Mouse (Mus musculus) spleen, adult 18-20 months (tissue): Measurements from ENCODE around the gene Crebrf.

Experiments used
- DNase-seq, 2 experiments: peaks; one replicate each; pipeline ENCODE4 v3.0.0; 2022; ENCODE audit warnings: mixed read lengths in 2 of 2

Gene Crebrf

GRCm38 (mm10) chr17:26705463-26706359, 9.7 kb upstream of the Crebrf start:
- DNase-seq: no peak

GRCm38 (mm10) chr17:26707066-26707465, 8.4 kb upstream of the Crebrf start:
- no peak for DNase-seq

DNA sequence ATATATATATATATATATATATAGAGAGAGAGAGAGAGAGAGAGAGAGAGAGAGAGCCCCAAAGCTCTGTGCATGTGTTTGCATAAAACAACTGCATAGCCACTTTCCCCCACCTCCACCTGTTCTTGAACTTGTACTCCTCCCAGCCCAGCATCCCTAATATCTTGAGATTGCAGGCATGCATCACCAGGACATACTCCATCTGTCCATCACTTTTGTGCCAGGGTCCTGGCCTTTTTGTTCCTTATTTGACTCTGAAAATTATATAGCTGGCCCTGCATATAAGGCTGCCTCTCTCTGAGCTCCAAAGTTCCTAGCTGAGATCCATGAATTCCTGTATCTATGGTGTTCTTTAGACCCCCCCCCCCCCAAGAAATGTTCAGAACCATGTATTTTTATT, 7.0 kb upstream of the Crebrf start:
- no peak for DNase-seq

- DNase-seq: no peak
Measured at GRCm38 (mm10) chr17:26708993-26709590, 6.4 kb upstream of the Crebrf start.

DNA sequence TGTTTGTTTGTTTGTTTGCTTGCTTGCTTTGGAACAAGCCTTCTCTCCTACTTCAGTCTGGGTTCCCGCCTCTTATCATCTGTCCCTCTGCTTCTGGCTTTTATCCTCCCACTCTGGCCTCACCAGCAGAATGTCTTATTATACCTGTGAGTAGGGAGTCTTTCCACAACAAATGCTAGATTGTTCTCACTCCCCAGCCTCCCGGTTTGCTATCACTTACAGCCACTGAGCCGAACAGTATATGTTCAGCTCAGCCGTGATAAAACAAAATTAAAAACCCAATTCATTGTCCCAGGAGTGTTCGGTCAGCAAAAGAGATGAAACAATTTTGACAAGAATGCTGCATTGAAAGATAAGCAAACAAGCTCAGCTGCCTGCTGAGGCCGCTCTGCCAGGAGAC, 5.4 kb upstream of the Crebrf start:
- DNase-seq: no peak

GRCm38 (mm10) chr17:26715916-26716717, 667 bp downstream of the Crebrf start:
- DNase-seq: peak; percentile 89 to 93

- no peak for DNase-seq
Measured at GRCm38 (mm10) chr17:26717868-26718267, 2.4 kb downstream of the Crebrf start.

DNA sequence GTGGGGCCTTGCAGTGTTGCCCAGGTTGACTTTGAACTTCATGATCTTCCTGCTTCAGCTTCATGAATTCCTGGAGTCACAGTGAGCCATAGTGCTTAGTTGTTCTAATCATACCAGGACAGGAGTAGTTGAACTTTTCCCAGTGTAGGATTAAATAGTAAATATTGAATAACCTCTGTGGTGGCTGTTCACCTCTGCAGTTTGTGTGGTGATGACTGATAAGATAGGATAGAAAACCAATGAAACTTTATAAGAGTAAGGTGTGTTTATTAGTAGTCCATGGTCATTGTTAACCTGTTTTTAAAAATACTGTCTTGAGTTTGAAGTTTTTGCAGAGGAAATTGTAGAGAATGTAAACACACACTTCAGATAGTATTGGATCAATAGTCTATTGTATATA, 4.0 kb downstream of the Crebrf start:
- DNase-seq: no peak

DNA sequence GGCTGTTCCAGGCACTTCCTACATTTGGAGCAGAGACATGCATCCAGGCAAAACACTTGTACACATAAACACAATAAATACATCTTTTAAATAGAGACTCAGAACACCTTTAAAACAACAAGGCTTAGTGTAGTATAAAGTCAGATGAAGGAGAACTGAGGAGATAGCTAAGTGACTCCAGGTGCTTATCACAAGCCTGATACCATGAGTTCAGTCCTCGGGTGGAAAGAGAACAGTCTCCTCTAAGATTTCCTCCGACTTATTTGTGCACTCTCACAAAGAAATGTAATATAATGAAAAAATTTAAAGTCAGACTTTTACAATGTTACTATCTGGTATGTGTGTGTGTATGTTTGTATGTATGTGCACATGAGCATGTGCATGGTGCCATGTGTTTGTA, 6.4 kb downstream of the Crebrf start:
- no peak for DNase-seq

GRCm38 (mm10) chr17:26724790-26725189, 9.3 kb downstream of the Crebrf start:
- DNase-seq: no peak

GRCm38 (mm10) chr17:26726674-26727073, 11.2 kb downstream of the Crebrf start:
- no peak for DNase-seq

DNA sequence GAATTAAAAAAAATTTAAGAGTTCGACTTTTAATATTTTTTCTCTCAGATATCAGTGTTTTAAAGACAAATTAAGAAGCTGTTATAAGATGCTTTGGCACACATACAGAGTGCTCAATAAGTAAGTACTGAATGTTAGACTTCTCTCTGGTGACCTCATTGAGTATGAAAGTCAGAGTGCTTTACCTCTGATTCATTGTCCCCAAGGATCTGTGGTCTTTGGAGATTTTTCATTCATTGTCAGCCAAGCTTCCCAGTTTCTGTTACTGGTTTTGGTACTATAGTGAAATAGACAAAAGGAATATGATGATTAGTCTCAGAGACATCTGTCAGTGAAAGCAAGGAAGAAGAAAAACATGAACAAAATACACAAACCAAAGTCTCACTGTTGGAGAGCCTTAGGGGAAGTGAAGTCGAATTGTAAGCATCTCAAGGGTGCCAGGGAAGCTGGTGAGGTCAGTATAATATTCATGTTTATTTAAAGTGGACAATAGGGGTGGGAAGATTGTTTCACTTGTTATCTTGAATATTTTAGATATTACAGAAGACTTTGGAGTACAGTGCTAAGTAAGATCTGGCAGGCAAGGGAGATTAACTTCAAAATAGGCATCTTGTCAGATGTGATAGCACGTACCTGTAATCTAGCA, 11.8 kb downstream of the Crebrf start:
- no peak for DNase-seq

- DNase-seq: no peak
Measured at GRCm38 (mm10) chr17:26742581-26742980, 27.1 kb downstream of the Crebrf start.

GRCm38 (mm10) chr17:26743294-26743693, 27.8 kb downstream of the Crebrf start:
- no peak for DNase-seq

DNA sequence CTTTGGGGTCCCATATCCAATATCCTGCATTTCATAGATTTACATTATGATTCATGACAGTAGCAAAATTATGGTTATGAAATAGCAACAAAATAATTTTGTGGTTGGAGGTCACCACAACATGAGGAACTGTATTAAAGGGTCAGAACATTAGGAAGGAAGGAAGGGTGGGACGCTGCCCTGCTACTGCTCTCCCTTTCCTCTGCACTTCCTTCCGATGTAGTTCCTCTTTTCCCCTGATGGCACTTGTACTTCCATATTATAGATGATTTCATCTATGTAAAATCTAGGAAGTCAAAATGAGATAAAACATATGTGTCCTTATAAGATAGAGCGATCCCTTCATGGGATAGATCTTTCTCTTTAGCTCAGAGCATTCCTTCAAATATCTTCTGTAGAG, 34.5 kb downstream of the Crebrf start:
- no peak for DNase-seq

DNA sequence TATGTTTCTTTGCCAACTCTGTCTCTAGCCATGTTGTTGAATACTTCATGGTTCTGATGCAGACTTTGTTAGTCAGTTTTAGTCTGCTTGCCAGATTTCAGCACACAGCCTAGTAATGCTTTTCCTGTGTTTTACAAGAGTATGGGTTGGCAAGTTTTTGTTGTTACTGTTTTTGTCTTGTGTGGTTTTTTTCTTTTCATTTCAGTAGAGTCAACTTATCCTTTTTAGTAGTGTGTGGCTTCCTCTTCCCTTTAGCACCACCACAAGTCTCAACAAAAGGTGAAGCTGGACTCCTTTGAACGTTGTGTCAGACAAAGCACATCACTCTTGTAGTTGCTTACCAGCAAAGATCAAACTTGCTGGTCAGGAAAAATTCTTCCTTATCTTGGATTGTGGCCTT, 36.8 kb downstream of the Crebrf start:
- no peak for DNase-seq

DNA sequence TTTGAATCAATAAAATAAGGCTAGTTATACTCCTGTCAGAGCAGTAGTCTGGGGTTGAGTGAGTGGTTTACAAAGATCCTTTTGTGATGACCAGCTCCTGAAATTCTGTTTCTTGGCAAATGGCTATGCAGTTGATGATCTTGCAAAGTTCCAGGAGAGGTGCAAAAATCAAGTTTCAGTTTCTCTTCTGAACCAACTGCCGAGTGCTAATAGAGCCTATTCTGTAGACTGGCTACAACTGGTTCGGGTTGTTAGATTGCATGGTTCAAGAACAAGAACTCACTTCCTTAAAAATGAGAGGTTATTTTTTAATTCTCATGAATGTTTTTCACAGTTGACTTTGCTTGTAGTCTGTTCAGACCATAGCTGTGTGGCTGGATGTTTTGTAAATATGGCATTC, 38.0 kb downstream of the Crebrf start:
- DNase-seq: no peak

- no peak for DNase-seq
Measured at GRCm38 (mm10) chr17:26767100-26767753, 51.8 kb downstream of the Crebrf start.

DNA sequence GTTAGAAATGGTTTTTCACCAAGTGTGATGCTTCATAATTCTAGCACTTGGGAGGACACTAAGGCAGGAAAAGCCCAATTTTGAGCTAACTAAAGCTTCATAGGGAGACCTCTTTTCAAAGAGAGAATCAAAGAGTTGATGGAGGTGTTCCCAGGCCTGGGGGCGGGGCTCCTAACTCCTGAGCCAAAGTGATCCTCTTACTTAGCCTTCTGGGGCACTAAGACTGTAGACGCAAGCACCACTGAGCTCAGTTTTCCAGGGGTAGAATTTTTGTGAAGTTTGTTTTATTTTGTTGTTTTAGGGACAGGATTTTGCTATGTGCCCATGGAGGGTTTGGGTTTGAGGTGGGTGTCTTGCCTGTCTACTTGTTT, 52.3 kb downstream of the Crebrf start:
- DNase-seq: no peak

- no peak for DNase-seq
Measured at GRCm38 (mm10) chr17:26776211-26776610, 60.8 kb downstream of the Crebrf start.

DNA sequence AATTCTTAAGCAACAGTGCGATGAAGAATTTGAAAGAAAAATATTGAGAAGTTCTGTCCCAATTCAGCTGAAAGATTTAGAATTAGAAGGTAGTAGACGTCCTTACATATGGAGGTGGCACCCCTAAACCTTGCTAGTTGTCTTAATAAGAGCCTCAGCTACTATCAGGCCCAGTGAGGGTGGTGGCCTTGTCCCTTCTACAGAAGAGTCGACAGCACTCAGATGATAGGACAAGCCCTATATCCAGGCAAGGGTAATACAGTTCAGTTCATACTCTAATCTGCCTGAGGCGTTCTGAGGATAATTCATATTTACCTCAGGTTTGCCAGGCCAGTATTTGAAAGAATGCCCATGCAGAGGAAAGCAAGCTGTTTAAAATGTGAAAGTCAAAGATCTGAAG, 62.6 kb downstream of the Crebrf start:
- no peak for DNase-seq

DNA sequence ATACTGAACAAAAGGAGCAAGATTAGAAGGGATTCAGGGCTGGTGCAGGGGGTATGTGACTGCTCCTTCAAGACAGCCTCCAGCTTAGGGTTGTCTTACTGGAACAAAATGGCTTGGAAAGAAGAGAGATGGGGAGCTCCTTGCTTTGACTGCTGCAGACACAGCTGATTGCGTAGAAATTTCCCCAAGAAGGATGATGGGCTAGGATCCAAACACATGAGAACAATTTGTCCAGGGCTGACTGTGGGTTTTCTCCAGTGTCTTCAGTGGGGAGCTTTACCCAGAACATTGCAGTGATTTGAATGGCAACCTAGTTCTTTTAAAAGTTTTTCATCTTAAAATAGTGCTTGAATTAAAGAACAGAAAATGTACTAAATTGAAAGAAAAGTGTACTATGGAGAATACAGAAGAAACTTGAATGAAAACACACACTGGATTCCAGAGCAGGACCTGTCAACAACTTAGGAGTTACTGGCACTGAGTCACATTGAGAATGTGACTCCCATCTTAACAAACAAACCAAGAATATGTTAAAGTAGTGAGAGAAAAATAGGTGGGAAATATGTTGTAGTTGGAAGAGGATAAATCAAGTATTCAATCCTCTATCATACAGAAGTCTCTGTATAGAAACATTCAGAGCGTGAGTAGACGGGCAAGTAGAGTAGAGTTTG, 63.1 kb downstream of the Crebrf start:
- no peak for DNase-seq
